Mouse (Mus musculus) frontal cortex, postnatal 14 days (tissue): Measurements from ENCODE around the gene Inpp5a.
A peak's percentile ranks its signal among the peaks of the same experiment; 100 is the strongest.

Experiments
- DNase-seq, 2 experiments: peaks; one replicate each; pipeline ENCODE4 v3.0.0; 2022; ENCODE audit warnings: low spot score in 2 of 2

Gene Inpp5a

GRCm38 (mm10) chr7:139536831-139537230 lies 147.9 kb downstream of the Inpp5a start:
- no peak for DNase-seq

DNA sequence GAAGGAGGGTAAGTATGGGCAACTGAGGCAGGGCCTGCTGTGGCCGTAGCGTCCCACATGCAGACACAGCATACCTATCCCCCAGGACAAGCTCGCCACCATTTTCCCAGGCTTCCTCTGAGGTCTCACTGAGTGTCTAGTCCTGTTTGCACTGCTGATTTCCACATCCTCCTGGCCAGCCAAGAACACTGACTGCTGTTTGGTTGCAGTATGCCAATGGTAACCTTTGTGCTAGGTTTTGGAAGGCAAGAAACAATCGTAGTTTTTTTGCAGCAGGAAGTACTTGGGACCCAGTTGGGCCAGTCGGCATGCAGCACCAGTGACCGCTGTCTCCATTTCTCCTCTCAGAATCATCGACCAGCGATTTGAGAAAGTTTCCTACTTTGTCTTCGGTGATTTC lies 148.9 kb downstream of the Inpp5a start:
- no peak for DNase-seq

GRCm38 (mm10) chr7:139538541-139538940 lies 149.6 kb downstream of the Inpp5a start:
- DNase-seq: peak in 1 of 2 experiments; percentile 32

- DNase-seq: no peak
Measured at GRCm38 (mm10) chr7:139540601-139541000, 151.7 kb downstream of the Inpp5a start.

DNA sequence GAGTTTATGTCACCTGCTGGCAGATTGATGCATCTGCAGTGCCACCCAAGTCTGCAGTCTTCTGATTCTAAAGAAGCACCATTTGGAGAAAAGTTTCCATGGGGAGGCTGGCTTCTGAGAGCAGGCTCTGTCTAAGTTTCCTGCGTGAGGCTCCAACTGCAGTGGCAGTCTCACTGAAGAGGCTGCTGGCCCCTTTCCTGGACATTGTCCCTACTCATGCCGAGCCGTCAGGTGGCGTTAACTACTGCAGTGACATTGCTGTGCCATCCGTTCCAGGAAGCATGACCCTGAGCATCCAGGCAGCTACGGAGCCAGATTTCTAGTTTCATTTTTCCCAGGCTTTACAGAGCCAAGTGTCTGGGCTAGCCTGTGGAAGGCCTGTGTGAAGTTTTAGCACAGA lies 152.5 kb downstream of the Inpp5a start:
- DNase-seq: no peak

- peak; percentile 22 to 31 for DNase-seq
Measured at GRCm38 (mm10) chr7:139544706-139545625, 156.1 kb downstream of the Inpp5a start.

DNA sequence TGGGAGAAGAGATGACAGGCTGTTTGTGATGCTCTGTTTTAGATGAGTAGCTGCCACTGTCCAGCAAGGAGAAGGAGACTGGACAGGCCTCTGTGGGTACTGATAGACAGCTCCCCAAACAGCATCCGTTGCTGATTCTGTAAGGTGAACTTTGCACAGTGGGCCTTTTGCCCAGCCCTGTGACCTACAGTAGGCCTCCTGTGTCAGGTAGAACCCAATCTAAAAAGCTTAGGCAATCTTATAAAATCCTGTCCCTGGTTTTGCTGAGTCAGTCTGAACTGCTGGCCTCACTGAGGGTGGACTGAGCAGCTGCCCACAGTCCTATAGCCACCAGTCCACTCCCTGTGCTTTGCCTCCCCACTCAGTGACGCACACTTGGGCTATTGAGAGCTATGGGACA lies 158.4 kb downstream of the Inpp5a start:
- DNase-seq: no peak

GRCm38 (mm10) chr7:139550086-139550783 lies 161.3 kb downstream of the Inpp5a start:
- DNase-seq: no peak

GRCm38 (mm10) chr7:139551519-139551918 lies 162.6 kb downstream of the Inpp5a start:
- no peak for DNase-seq

DNA sequence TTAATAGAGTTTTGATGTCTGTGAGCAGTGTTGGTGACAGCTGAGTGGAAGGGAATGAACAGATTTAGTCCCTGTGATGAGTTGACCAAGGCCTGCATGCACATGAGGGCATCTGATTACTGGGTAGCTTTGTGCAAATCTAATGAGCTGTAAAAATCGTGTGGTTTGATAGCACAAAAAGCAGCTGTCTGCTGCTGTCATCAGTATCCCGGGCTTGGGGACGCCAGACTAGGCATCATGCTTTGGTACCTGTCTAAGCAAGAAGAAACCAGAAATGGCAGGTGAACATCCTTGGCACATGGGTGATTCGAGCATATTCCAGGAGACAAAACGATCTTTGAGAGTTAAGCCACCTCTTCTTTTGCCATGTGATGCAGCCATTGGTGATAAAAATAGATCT lies 167.4 kb downstream of the Inpp5a start:
- no peak for DNase-seq

DNA sequence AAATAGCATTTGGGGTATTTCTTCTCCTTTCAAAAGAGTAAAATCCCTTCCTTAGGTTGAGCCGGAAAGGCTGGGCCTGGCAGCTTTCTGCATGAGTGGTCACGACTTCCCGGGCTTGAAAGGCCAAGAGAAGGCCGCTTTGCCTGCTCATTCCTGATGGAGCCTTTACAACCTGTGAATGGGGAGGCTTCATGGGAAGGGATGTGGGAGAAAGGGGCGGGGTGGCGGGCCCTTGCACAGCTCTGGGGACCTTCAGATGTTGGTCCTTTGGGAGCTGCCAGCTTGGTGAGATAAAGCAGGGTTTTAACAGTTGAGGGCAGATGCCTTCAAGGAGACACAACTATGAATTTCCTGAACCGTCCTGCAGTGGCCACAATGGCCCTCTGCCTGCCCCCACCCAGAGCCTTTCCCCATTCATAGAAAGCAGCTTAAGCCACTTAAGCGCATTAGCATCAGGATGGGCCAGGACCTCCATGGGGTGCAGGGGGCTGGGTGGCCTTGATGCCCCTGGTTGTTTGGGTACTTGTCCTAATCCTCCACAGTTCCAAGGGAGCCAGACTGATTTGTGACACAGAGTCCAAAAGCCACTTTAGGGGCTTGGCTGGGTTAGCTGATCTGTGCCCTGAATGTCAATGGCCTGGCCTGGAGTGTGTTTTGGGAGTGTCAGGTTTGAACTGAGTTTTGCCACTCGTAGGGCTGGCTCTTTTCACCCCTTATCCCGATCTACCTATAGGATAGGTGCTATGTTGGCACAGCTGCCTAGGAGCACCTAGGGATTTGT lies 168.0 kb downstream of the Inpp5a start:
- no peak for DNase-seq

DNA sequence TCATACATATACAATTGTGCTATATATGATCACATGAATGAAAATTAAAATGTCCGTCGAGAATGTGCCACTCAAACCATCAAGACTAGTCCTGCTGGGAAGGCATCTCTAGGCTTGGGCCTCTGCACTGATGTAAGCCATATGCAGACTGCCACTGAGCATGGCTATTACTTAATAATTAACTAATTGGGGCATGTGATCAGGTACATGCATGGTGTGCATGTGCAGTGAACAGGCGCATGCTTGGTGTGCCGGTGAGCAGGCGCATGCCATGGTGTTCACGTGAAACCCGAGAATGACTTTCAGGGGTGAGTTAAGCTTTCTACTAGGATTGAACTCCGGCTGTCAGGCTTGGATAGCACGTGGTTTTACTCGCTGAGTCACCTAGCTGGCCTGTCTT lies 170.8 kb downstream of the Inpp5a start:
- no peak for DNase-seq

DNA sequence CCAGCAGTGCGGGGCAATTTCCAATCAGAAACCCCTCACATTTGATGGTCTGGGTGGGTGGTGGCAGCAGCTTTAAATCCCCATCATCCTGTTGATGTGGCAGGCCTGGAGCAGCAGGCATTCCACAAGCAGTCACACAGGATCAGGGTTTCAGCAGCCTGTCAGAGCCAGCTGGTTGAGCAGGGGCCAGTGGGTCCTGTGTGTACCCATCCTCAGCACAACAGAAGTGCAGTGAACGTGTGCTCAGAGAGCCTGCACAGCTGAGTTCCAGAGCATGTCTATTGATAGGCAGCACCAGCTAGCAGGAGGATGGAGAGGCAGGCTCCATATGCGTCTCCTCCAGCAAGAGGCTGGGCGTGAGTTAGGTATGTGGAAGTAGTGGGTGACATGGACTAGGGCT lies 174.5 kb downstream of the Inpp5a start:
- DNase-seq: no peak

- DNase-seq: no peak
Measured at GRCm38 (mm10) chr7:139564161-139564560, 175.3 kb downstream of the Inpp5a start.

GRCm38 (mm10) chr7:139565998-139566397 lies 177.1 kb downstream of the Inpp5a start:
- no peak for DNase-seq

- no peak for DNase-seq
Measured at GRCm38 (mm10) chr7:139566533-139566932, 177.6 kb downstream of the Inpp5a start.

DNA sequence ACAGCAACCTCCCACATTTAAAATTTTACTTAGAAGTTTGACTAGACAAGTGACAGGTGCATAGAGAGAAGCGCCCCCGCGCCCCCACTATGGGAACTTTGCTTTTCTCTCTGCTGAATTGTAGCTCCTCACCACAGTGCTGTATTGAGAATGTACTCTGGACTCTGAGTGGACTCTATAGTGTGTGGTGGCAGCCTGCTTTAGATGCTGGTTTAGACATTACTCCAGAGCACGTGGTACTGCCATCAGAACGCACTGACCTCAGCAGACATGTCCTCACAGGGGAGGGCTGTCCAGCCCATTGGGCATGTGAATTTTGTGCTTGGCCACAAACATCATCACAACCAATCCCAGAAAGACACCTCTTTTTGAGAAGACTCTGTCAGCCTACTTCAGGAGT lies 181.9 kb downstream of the Inpp5a start:
- DNase-seq: no peak

DNA sequence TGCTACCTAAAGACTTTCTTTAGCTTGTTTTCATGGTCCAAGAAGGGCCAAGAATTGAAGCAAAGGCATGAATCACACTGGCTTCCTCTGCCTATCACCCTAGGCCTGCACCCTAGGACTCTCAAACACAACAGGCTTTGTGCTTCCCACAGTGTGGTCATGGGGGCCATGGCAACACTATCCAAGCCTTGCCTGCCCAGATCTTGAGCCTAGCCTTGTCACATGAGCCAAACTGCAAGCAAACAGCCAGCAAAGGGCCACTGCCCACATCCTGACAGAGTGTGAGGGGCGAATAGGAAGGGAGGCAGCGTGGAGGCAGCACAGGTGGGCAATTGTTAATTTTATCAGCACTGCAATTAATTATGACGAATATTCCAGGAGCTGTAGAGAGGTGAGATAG lies 183.8 kb downstream of the Inpp5a start:
- DNase-seq: no peak

DNA sequence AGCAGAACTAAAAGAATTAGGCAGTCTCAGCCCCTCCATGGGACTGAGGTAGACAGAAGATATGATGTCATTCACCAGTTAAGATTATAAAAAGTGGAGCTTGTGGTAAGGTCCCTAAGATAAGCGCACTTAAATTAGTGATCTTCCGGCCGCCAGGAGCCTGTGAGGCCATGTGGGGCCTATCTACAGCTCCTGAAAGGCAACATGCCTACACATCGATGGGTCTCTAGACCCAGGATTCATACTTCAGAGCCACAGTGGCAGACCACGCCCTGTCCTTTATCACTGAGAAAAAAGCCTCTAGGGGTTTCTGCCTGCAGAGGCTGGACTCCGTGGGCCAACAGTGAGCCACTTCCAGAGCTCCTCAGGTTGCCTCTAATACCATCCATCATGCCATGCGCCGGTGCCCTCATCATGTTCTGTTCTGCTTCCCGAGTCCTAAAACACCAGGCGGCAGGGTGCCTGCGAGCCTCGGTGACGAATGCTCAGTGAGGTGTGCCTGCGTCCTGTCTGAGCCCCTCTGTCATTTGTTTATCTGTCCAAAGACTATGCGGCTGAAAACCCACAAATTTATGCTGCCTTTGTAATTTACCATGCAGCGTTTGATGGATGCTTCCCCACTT lies 187.3 kb downstream of the Inpp5a start:
- no peak for DNase-seq

DNA sequence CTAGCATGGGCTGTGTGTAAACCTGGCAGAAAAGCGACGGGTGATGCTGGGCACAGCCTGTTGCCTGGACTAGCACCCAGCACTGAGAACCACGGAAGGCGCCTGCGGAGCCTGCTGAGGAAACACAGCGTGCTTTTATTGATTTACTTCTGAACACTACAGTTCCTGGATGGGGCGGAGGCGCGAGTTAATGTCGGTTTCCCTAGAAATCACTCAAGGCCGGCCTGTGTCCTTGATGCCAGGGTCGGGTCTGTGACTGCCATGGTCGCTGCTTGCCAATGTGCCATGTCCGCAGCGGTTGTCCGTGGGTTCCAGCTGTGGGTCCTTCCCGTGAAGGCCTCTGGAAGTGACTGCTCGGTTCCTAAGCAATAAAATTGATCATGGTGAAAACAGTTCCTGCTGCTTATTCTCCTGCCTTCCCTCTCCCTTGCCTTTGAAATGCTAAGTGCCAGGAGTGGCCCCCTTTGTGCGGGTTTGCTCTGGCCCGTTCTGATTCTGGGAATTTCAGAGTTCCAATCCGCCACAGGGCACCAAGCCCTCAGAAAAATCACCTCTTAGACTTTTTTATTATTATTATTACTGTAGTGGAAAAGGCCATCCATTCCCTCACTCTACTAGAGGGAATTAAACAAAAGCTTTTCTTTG lies 190.5 kb downstream of the Inpp5a start:
- DNase-seq: no peak
